Mouse (Mus musculus) gastrocnemius, postnatal 10 days (tissue): Measurements from ENCODE around the gene Rbp4. TPM values are rescaled to one million over a fixed set of nuclear protein-coding genes. Genes with fewer than 3 reads are reported as not detected.

Source experiments
- DNase-seq: peaks from one replicate; pipeline ENCODE4 v3.0.0; 2021; ENCODE audit warnings: mixed read lengths
- long read RNA-seq, 2 experiments: library from polyadenylated mRNA; stranded (forward); transcript quantifications; one replicate each; pipeline ENCODE4 v2.0.0; 2021
- total RNA-seq, 2 experiments: library from RNA; stranded (reverse); gene quantifications; 2 replicates each; pipeline ENCODE4 v1.2.3; 2021

Gene Rbp4
- 1 to 10 TPM; 5.5 to 7.2 TPM for total RNA-seq
- long read RNA-seq, experiment 1, partial matches to known transcripts: 1 of 6 reads
- long read RNA-seq, experiment 1, other reads (novel, unspliced or antisense): 2 of 6 reads
- long read RNA-seq, experiment 2, partial matches to known transcripts: 0 of 6 reads
- long read RNA-seq, experiment 2, other reads (novel, unspliced or antisense): 2 of 6 reads

- DNase-seq: no peak
These were observed at the start of gene Rbp4 for GRCm38 (mm10) chr19:38125219-38125610. Rbp4 (minus strand) TSS chr19:38125281.

- no peak for DNase-seq
These were observed 39.6 kb upstream of the Rbp4 start for GRCm38 (mm10) chr19:38164633-38165032.

- no peak for DNase-seq
These were observed 36.7 kb upstream of the Rbp4 start for GRCm38 (mm10) chr19:38161648-38162354.

GRCm38 (mm10) chr19:38156243-38156642 is 31.2 kb upstream of the Rbp4 start:
- DNase-seq: no peak

GRCm38 (mm10) chr19:38143540-38144271 is 18.6 kb upstream of the Rbp4 start:
- DNase-seq: no peak

- DNase-seq: no peak
These were observed 9.7 kb upstream of the Rbp4 start for GRCm38 (mm10) chr19:38134806-38135205.

GRCm38 (mm10) chr19:38133986-38134385 is 8.9 kb upstream of the Rbp4 start:
- no peak for DNase-seq

GRCm38 (mm10) chr19:38132481-38132880 is 7.4 kb upstream of the Rbp4 start, which contains the start of gene Pde6c:
Pde6c (plus strand) TSS chr19:38132781.
- DNase-seq: no peak

- DNase-seq: no peak
These were observed 1.6 kb upstream of the Rbp4 start for GRCm38 (mm10) chr19:38126656-38127055.

- peak; percentile 37 for DNase-seq
These were observed 471 bp downstream of the Rbp4 start for GRCm38 (mm10) chr19:38124401-38125218.

- no peak for DNase-seq
These were observed 1.2 kb downstream of the Rbp4 start for GRCm38 (mm10) chr19:38123921-38124320.

GRCm38 (mm10) chr19:38120123-38120760 is 4.8 kb downstream of the Rbp4 start:
- DNase-seq: no peak

- DNase-seq: no peak
These were observed 10.1 kb downstream of the Rbp4 start for GRCm38 (mm10) chr19:38114834-38115491.

GRCm38 (mm10) chr19:38112575-38112974 is 12.5 kb downstream of the Rbp4 start:
- no peak for DNase-seq

- no peak for DNase-seq
These were observed 14.0 kb downstream of the Rbp4 start for GRCm38 (mm10) chr19:38111056-38111455.

GRCm38 (mm10) chr19:38109506-38110242 is 15.4 kb downstream of the Rbp4 start:
- DNase-seq: no peak

- no peak for DNase-seq
These were observed 17.2 kb downstream of the Rbp4 start for GRCm38 (mm10) chr19:38107871-38108270.

GRCm38 (mm10) chr19:38096858-38097758 is 28.0 kb downstream of the Rbp4 start, which contains the start of gene Ffar4:
Ffar4 (plus strand) TSS chr19:38097071.
- DNase-seq: no peak

- DNase-seq: no peak
These were observed 28.9 kb downstream of the Rbp4 start for GRCm38 (mm10) chr19:38096231-38096630.
